Mouse (Mus musculus): Measurements from ENCODE around the gene Zfp989. TPM values are rescaled to one million over a fixed set of nuclear protein-coding genes. Genes with fewer than 3 reads are reported as not detected.
"Not testable (repeated sequence)": the region's sequence is repeated elsewhere in the genome, so short reads cannot be mapped to it uniquely, and the experiment has no call there.

Gene Zfp989
- total RNA-seq (2021) = not detected

GRCm38 (mm10) chr4:146971757-146972156 is at the start of gene Zfp989:
Zfp989 (plus strand) TSS chr4:146971976.
- DNase-seq = not testable (repeated sequence)

GRCm38 (mm10) chr4:146932311-146933082 is 39.3 kb upstream of the Zfp989 start:
- no peak for DNase-seq

GRCm38 (mm10) chr4:146941691-146942090 is 30.1 kb upstream of the Zfp989 start:
- DNase-seq = not testable (repeated sequence)

- DNase-seq = not testable (repeated sequence)
Measured at GRCm38 (mm10) chr4:146976581-146976980, 4.8 kb downstream of the Zfp989 start.

GRCm38 (mm10) chr4:147018400-147018799 is 46.6 kb downstream of the Zfp989 start:
- not testable (repeated sequence) for DNase-seq

GRCm38 (mm10) chr4:147021550-147021949 is 49.8 kb downstream of the Zfp989 start, which contains the start of gene Rex2:
Rex2 (plus strand) TSS chr4:147021850.
- not testable (repeated sequence) for DNase-seq

- not testable (repeated sequence) for DNase-seq
Measured at GRCm38 (mm10) chr4:147026374-147026773, 54.6 kb downstream of the Zfp989 start.

- DNase-seq = not testable (repeated sequence)
Measured at GRCm38 (mm10) chr4:147031308-147032036, 59.7 kb downstream of the Zfp989 start.

Other genes starting within 250 kb of the Zfp989 start
- not detected for gene Gm21411, start 62.4 kb upstream of the Zfp989 start, total RNA-seq (2021)
- gene Rex2, start 49.9 kb downstream of the Zfp989 start, total RNA-seq (2021) = under 1 TPM; 0.50 to 0.83 TPM
- 10 to 100 TPM; 11.3 to 13.1 TPM for gene Zfp991, start 160.1 kb downstream of the Zfp989 start, total RNA-seq (2021)